In genomic region chr13:16633445-16634092, GRCm38 (mm10) we compare ENCODE assay signal across 22 mouse cellular contexts.
DNase-seq lines count a peak whose midpoint lies in the region; ATAC-seq and TF ChIP-seq lines count a peak whose summit lies in the region.
"Had no signal": no experiment of that assay in that cellular context is flagged by ENCODE, and none has a peak within 500 bp of the region (broad histone marks: within the 10 kb centered on the region; RNA-seq: fewer than 3 reads in every experiment).

No protein-coding gene starts in this region.

- H3K9me3 ChIP-seq in liver, embryonic 12.5 days (replicated peaks) = no peaks in the 10 kb centered on the region
- H3K9me3 ChIP-seq in intestine, embryonic 14.5 days (ENCODE audit: control insufficient read depth, low read length) = no peaks in the 10 kb centered on the region
- H3K9me3 ChIP-seq in stomach, embryonic 15.5 days = no peaks in the 10 kb centered on the region
- H3K9me3 ChIP-seq: embryonic facial prominence, embryonic 15.5 days; forebrain, embryonic 10.5 days; heart, embryonic 10.5 days; hindbrain, embryonic 12.5 days had no signal

- H3K27ac ChIP-seq in liver, adult 2 months (replicated peaks; ENCODE audit: insufficient read depth, low read depth, low read length) = peak overlapping the region; percentile 86
- H3K27ac ChIP-seq in liver, embryonic 12.5 days = no peak overlapping the region
- H3K27ac ChIP-seq in intestine, embryonic 14.5 days (ENCODE audit: low read depth) = no peak overlapping the region
- no peak overlapping the region for H3K27ac ChIP-seq in stomach, embryonic 15.5 days
- H3K27ac ChIP-seq: embryonic facial prominence, embryonic 15.5 days; forebrain, embryonic 10.5 days; gastrocnemius, adult 2 months; heart, embryonic 10.5 days; hindbrain, embryonic 12.5 days had no signal

- no peak for ATAC-seq in liver, embryonic 12.5 days
- ATAC-seq in intestine, embryonic 14.5 days (replicated peaks; ENCODE audit: low FRiP score, low TSS enrichment, low read depth) = peak; percentile 88
- ATAC-seq in stomach, embryonic 15.5 days (ENCODE audit: insufficient read depth, low FRiP score, low read depth) = 0 out of 2 replicates have a peak, but pooled peaks have one; percentile 27
- ATAC-seq: forebrain, embryonic 14.5 days had no signal

- H3K4me1 ChIP-seq in liver, adult 2 months (ENCODE audit: control insufficient read depth, insufficient read depth, low read length) = peaks cover 11% of the 10 kb centered on the region
- H3K4me1 ChIP-seq in liver, embryonic 12.5 days = no peaks in the 10 kb centered on the region
- no peaks in the 10 kb centered on the region for H3K4me1 ChIP-seq in intestine, embryonic 14.5 days (replicated peaks; ENCODE audit: control insufficient read depth, insufficient read depth, low read length)
- H3K4me1 ChIP-seq in stomach, embryonic 15.5 days = no peaks in the 10 kb centered on the region
- H3K4me1 ChIP-seq: embryonic facial prominence, embryonic 15.5 days; forebrain, embryonic 10.5 days; heart, embryonic 10.5 days; hindbrain, embryonic 12.5 days had no signal

- intact Hi-C loops in left cerebral cortex, postnatal 25 days (cut with DNase I) = no loop called here

- H3K36me3 ChIP-seq in liver, adult 2 months (ENCODE audit: control insufficient read depth, insufficient read depth, low read length) = no peaks in the 10 kb centered on the region
- H3K36me3 ChIP-seq in liver, embryonic 12.5 days = no peaks in the 10 kb centered on the region
- H3K36me3 ChIP-seq in intestine, embryonic 14.5 days (ENCODE audit: control insufficient read depth, insufficient read depth, low read length) = no peaks in the 10 kb centered on the region
- no peaks in the 10 kb centered on the region for H3K36me3 ChIP-seq in stomach, embryonic 15.5 days
- H3K36me3 ChIP-seq: embryonic facial prominence, embryonic 15.5 days; forebrain, embryonic 10.5 days; heart, embryonic 10.5 days; hindbrain, embryonic 12.5 days had no signal

- no peak overlapping the region for H3K4me2 ChIP-seq in liver, embryonic 12.5 days
- no peak overlapping the region for H3K4me2 ChIP-seq in intestine, embryonic 14.5 days (ENCODE audit: low read length)
- H3K4me2 ChIP-seq in stomach, embryonic 15.5 days = no peak overlapping the region
- H3K4me2 ChIP-seq: embryonic facial prominence, embryonic 15.5 days; hindbrain, embryonic 12.5 days had no signal

- TF ChIP-seq CTCF in liver, adult 2 months (IDR thresholded peaks at IDR 0.05; ENCODE audit: low read depth, low read length) = no peak

- H3K9ac ChIP-seq in liver, adult 2 months (ENCODE audit: low read depth, low read length) = no peak overlapping the region
- H3K9ac ChIP-seq in liver, embryonic 12.5 days = no peak overlapping the region
- H3K9ac ChIP-seq in intestine, embryonic 14.5 days (ENCODE audit: low read length) = no peak overlapping the region
- no peak overlapping the region for H3K9ac ChIP-seq in stomach, embryonic 15.5 days
- H3K9ac ChIP-seq: embryonic facial prominence, embryonic 15.5 days; hindbrain, embryonic 12.5 days had no signal

- H3K79me2 ChIP-seq in liver, adult 2 months (ENCODE audit: control insufficient read depth, insufficient read depth, low read length) = no peaks in the 10 kb centered on the region

- WGBS in liver, adult 2 months = 19% methylated on average over 5 of the region's 5 CpGs
- 40% methylated on average over 5 of the region's 5 CpGs for WGBS in liver, embryonic 12.5 days (ENCODE audit: insufficient replicate concordance)
- 36% methylated on average over 5 of the region's 5 CpGs for WGBS in intestine, embryonic 14.5 days
- 31% methylated on average over 5 of the region's 5 CpGs for WGBS in large intestine, adult 2 months
- WGBS in stomach, embryonic 15.5 days = 34% methylated on average over 5 of the region's 5 CpGs

- DNase-seq in liver, adult 2 months (ENCODE audit: extremely low read depth, low read depth, low spot score) = peak; percentile 95
- no peak for DNase-seq in intestine, embryonic 14.5 days (ENCODE audit: low spot score)
- peak; percentile 1 for DNase-seq in large intestine, adult 2 months (ENCODE audit: low read depth, low spot score)
- no peak for DNase-seq in left cerebral cortex, postnatal 25 days (ENCODE audit: low spot score in 2 of 2)
- DNase-seq in cerebellum, adult 11-12 months = no peak
- DNase-seq in gastrocnemius, postnatal 4 days (ENCODE audit: low spot score in 2 of 2) = no peak
- DNase-seq: adrenal gland, postnatal 25 days; cerebellum, adult 2 months; cerebellum, postnatal 10 days; gastrocnemius, adult 2 months; gastrocnemius, postnatal 25 days; heart, adult 18-20 months; heart, postnatal 10 days; heart, postnatal 4 days had no signal

- no peaks in the 10 kb centered on the region for H3K27me3 ChIP-seq in liver, adult 2 months (ENCODE audit: control insufficient read depth, insufficient read depth, low read length)
- no peaks in the 10 kb centered on the region for H3K27me3 ChIP-seq in liver, embryonic 12.5 days (replicated peaks)
- no peaks in the 10 kb centered on the region for H3K27me3 ChIP-seq in intestine, embryonic 14.5 days (replicated peaks; ENCODE audit: control insufficient read depth, insufficient read depth, low read length)
- H3K27me3 ChIP-seq in stomach, embryonic 15.5 days (replicated peaks) = no peaks in the 10 kb centered on the region
- H3K27me3 ChIP-seq: embryonic facial prominence, embryonic 15.5 days; hindbrain, embryonic 12.5 days had no signal

- no peak overlapping the region; the same call in 1 of the 2 replicates for H3K4me3 ChIP-seq in liver, adult 2 months (ENCODE audit: insufficient read depth, low read depth, low read length)
- H3K4me3 ChIP-seq in liver, embryonic 12.5 days = no peak overlapping the region
- no peak overlapping the region for H3K4me3 ChIP-seq in intestine, embryonic 14.5 days (ENCODE audit: low read depth, low read length)
- H3K4me3 ChIP-seq in stomach, embryonic 15.5 days (replicated peaks) = no peak overlapping the region
- H3K4me3 ChIP-seq: embryonic facial prominence, embryonic 15.5 days; erythroblast, embryonic 14.5 days; forebrain, embryonic 10.5 days; gastrocnemius, adult 2 months; heart, embryonic 10.5 days; hindbrain, embryonic 12.5 days had no signal

- TF ChIP-seq POLR2A in liver, adult 2 months (IDR thresholded peaks at IDR 0.05; ENCODE audit: extremely low read depth, insufficient read depth, low read length) = no peak

Comparison
In these comparisons a context has a peak if more than half of its experiments do, and no peak if none do; other contexts are left out.
1. DNase-seq: peak in liver, adult 2 months (single experiment) and large intestine, adult 2 months (single experiment); none in intestine, embryonic 14.5 days (single experiment), left cerebral cortex, postnatal 25 days (0 of 2), cerebellum, adult 11-12 months (single experiment) and gastrocnemius, postnatal 4 days (0 of 2).